Mouse (Mus musculus): ENCODE measurements around the gene 2010111I01Rik. TPM values are rescaled to one million over a fixed set of nuclear protein-coding genes. Genes with fewer than 3 reads are reported as not detected.

Gene 2010111I01Rik
- total and polyA plus RNA-seq, 3 experiments: 84.6 to 101 (median 91.0) TPM

- H3K4me3 ChIP-seq: no peak overlapping the region
- H3K36me3 ChIP-seq (ENCODE audit: control insufficient read depth, insufficient read depth, low read length): no peaks in the 10 kb centered on the region
- H3K27ac ChIP-seq: peak overlapping the region; percentile 3; the same call in 1 of the 2 replicates
- TF ChIP-seq EP300 (IDR thresholded peaks at IDR 0.05; ENCODE audit: insufficient read depth, low read depth, low read length): no peak
- no peak for TF ChIP-seq POLR2A (IDR thresholded peaks at IDR 0.05; ENCODE audit: insufficient read depth, low read depth, low read length)
- TF ChIP-seq CTCF (IDR thresholded peaks at IDR 0.05): no peak
- no peaks in the 10 kb centered on the region for H3K27me3 ChIP-seq (ENCODE audit: control insufficient read depth, insufficient read depth, low read length)
- intact Hi-C loops (cut with DNase I): loop anchor here (5.0 kb wide), 3 partner anchors 91 to 194 kb away; no protein-coding TSS in a partner anchor
- H3K79me2 ChIP-seq (replicated peaks; ENCODE audit: control insufficient read depth, insufficient read depth, low read length): no peaks in the 10 kb centered on the region
- H3K4me1 ChIP-seq (ENCODE audit: control insufficient read depth, insufficient read depth, low read length): peaks cover 11% of the 10 kb centered on the region
- H3K9ac ChIP-seq (ENCODE audit: low read depth, low read length): no peak overlapping the region
- peak in 1 of 2 experiments; percentile 16 for DNase-seq
Measured at GRCm38 (mm10) chr13:63138376-63139048, 173.8 kb downstream of the 2010111I01Rik start.

GRCm38 (mm10) chr13:63139463-63140226 is 175.0 kb downstream of the 2010111I01Rik start:
- Histone ChIP-seq H3K4me1 (ENCODE audit: control insufficient read depth, insufficient read depth, low read length) (peaks cover 11% of the 10 kb centered on the region), H3K36me3 (ENCODE audit: control insufficient read depth, insufficient read depth, low read length) (no peaks in the 10 kb centered on the region), H3K79me2 (replicated peaks; ENCODE audit: control insufficient read depth, insufficient read depth, low read length) (no peaks in the 10 kb centered on the region), H3K27me3 (ENCODE audit: control insufficient read depth, insufficient read depth, low read length) (no peaks in the 10 kb centered on the region), H3K4me3 (no peak overlapping the region), H3K27ac (peak overlapping the region; percentile 75), H3K9ac (ENCODE audit: low read depth, low read length) (no peak overlapping the region)
- intact Hi-C loops (cut with DNase I): loop anchor here (5.0 kb wide), 3 partner anchors 92 to 193 kb away; no protein-coding TSS in a partner anchor
- peak in 1 of 2 experiments; percentile 20 for DNase-seq
- WGBS: 41% methylated on average over 10 of the region's 10 CpGs
- TF ChIP-seq EP300 (IDR thresholded peaks at IDR 0.05; ENCODE audit: insufficient read depth, low read depth, low read length): no peak

GRCm38 (mm10) chr13:63140784-63141183 is 176.1 kb downstream of the 2010111I01Rik start:
- Histone ChIP-seq H3K9ac (ENCODE audit: low read depth, low read length) (no peak overlapping the region), H3K27ac (peak overlapping the region; percentile 75), H3K79me2 (replicated peaks; ENCODE audit: control insufficient read depth, insufficient read depth, low read length) (no peaks in the 10 kb centered on the region), H3K27me3 (ENCODE audit: control insufficient read depth, insufficient read depth, low read length) (no peaks in the 10 kb centered on the region), H3K4me1 (ENCODE audit: control insufficient read depth, insufficient read depth, low read length) (peaks cover 7% of the 10 kb centered on the region), H3K36me3 (ENCODE audit: control insufficient read depth, insufficient read depth, low read length) (no peaks in the 10 kb centered on the region), H3K4me3 (no peak overlapping the region)
- WGBS: 44% methylated on average over 6 of the region's 6 CpGs
- no peak for TF ChIP-seq POLR2A (IDR thresholded peaks at IDR 0.05; ENCODE audit: insufficient read depth, low read depth, low read length)
- no peak for TF ChIP-seq CTCF (IDR thresholded peaks at IDR 0.05)
- no peak for TF ChIP-seq EP300 (IDR thresholded peaks at IDR 0.05; ENCODE audit: insufficient read depth, low read depth, low read length)
- intact Hi-C loops (cut with DNase I): no loop called here
- DNase-seq: peak; percentile 25 to 44

- no peak overlapping the region; the same call in 1 of the 2 replicates for H3K27ac ChIP-seq
- H3K4me1 ChIP-seq (ENCODE audit: control insufficient read depth, insufficient read depth, low read length): peaks cover 7% of the 10 kb centered on the region
- DNase-seq: peak in 1 of 2 experiments; percentile 6
- H3K9ac ChIP-seq (ENCODE audit: low read depth, low read length): no peak overlapping the region
- no peaks in the 10 kb centered on the region for H3K79me2 ChIP-seq (replicated peaks; ENCODE audit: control insufficient read depth, insufficient read depth, low read length)
- intact Hi-C loops (cut with DNase I): no loop called here
- H3K4me3 ChIP-seq: no peak overlapping the region
- no peaks in the 10 kb centered on the region for H3K36me3 ChIP-seq (ENCODE audit: control insufficient read depth, insufficient read depth, low read length)
- no peak for TF ChIP-seq EP300 (IDR thresholded peaks at IDR 0.05; ENCODE audit: insufficient read depth, low read depth, low read length)
- no peak for TF ChIP-seq POLR2A (IDR thresholded peaks at IDR 0.05; ENCODE audit: insufficient read depth, low read depth, low read length)
- TF ChIP-seq CTCF (IDR thresholded peaks at IDR 0.05): no peak
- no peaks in the 10 kb centered on the region for H3K27me3 ChIP-seq (ENCODE audit: control insufficient read depth, insufficient read depth, low read length)
Measured at GRCm38 (mm10) chr13:63141275-63141674, 176.6 kb downstream of the 2010111I01Rik start.

- intact Hi-C loops (cut with DNase I): no loop called here
- Histone ChIP-seq H3K79me2 (replicated peaks; ENCODE audit: control insufficient read depth, insufficient read depth, low read length) (no peaks in the 10 kb centered on the region), H3K4me3 (no peak overlapping the region), H3K36me3 (ENCODE audit: control insufficient read depth, insufficient read depth, low read length) (no peaks in the 10 kb centered on the region; the same call in 1 of the 2 replicates), H3K4me1 (ENCODE audit: control insufficient read depth, insufficient read depth, low read length) (peaks cover 11% of the 10 kb centered on the region), H3K27me3 (ENCODE audit: control insufficient read depth, insufficient read depth, low read length) (no peaks in the 10 kb centered on the region), H3K27ac (no peak overlapping the region), H3K9ac (ENCODE audit: low read depth, low read length) (no peak overlapping the region)
- no peak for TF ChIP-seq POLR2A (IDR thresholded peaks at IDR 0.05; ENCODE audit: insufficient read depth, low read depth, low read length)
- no peak for TF ChIP-seq EP300 (IDR thresholded peaks at IDR 0.05; ENCODE audit: insufficient read depth, low read depth, low read length)
- TF ChIP-seq CTCF (IDR thresholded peaks at IDR 0.05): no peak
- WGBS: 65% methylated on average over 4 of the region's 4 CpGs
- DNase-seq: no peak
Measured at GRCm38 (mm10) chr13:63146604-63147188, 182.0 kb downstream of the 2010111I01Rik start.

Measured in heart, adult 2 months (tissue).